Mouse (Mus musculus) erythroblast, embryonic 14.5 days (primary cell): Measurements from ENCODE around the gene Hoxb4.

Experiments used
- GATA1 ChIP-seq: IDR thresholded peaks from 2 replicates; pipeline ENCODE4 v1.6.1; 2012; ENCODE audit warnings: low read length, inconsistent platforms, mixed read lengths
- TAL1 ChIP-seq: IDR thresholded peaks from 3 replicates; pipeline ENCODE4 v1.6.1; 2012; ENCODE audit warnings: low read length, inconsistent platforms, mixed read lengths

DNA sequence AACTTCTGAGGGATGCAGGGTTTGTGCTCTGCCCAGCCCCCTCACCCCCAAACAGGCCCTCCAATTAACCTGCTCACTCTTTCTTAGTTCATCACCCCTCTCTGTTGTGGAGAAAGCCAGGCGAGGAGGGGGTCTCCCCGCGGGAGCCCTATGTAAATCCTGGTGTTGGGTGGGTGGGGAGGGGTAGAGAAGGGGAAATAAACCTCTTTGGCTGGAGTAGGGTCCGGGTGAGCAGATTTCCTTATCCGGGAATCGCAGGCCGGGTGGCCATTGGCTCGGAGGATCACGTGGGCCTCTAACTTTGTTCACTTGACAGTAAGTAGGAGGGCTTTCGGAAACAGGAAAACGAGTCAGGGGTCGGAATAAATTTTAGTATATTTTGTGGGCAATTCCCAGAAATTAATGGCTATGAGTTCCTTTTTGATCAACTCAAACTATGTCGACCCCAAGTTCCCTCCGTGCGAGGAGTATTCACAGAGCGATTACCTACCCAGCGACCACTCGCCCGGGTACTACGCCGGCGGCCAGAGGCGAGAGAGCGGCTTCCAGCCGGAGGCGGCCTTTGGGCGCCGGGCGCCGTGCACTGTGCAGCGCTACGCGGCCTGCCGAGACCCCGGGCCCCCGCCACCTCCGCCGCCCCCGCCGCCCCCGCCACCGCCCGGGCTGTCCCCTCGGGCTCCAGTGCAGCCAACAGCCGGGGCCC, 452 bp downstream of the Hoxb4 start:
- TF ChIP-seq GATA1: no peak
- TF ChIP-seq TAL1: no peak
